Mouse (Mus musculus) 416B (cell line): ENCODE results near the gene Vmn1r175.
"Not testable (repeated sequence)": the region's sequence is repeated elsewhere in the genome, so short reads cannot be mapped to it uniquely, and the experiment has no call there.

Source experiments
- DNase-seq: peaks from one replicate; pipeline ENCODE4 v3.0.0; 2011; ENCODE audit warnings: low read depth

The Vmn1r175 gene

DNA sequence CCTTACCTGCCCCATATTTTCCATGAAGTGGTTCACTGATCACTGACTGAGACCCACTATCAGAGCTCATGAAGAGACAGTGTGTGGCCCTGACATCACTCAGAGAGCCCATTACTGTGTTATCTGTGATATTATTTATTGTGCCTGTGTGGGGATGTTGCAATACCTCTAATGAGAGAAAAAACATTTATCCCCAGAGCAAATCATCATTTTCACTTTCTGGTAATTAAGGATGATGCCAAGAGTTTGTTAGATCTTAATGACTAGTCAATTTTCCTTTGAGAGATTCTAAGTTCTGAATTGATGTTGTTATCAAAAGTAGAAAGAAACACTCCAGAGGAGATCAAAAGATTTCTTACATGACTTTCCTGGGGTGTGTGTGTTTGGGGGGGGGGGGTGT lies at the start of gene Vmn1r175:
Gene Vmn1r175 (minus strand): TSS at position 101 of the 400 bp plus-strand sequence.
- DNase-seq: not testable (repeated sequence)

DNA sequence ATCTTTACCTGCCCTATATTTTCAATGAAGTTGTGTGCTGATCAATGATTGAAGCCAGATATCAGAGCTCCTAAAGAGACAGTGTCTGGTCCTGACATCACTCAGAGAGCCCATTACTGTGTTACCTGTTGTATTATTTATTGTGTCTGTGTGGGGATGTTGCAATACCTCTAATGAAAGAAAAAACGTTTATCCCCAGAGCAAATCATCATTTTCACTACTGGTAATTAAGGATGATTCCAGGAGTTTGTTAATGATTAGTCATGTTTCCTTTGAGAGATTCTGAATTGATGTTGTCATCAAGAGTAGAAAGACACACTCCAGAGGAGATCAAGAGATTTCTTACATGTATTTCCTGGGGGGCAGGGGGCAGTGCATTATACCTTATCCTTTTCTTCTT lies 26.8 kb upstream of the Vmn1r175 start, which contains the start of gene Vmn1r176:
Gene Vmn1r176 (minus strand): TSS at position 101 of the 400 bp plus-strand sequence.
- DNase-seq: not testable (repeated sequence)

DNA sequence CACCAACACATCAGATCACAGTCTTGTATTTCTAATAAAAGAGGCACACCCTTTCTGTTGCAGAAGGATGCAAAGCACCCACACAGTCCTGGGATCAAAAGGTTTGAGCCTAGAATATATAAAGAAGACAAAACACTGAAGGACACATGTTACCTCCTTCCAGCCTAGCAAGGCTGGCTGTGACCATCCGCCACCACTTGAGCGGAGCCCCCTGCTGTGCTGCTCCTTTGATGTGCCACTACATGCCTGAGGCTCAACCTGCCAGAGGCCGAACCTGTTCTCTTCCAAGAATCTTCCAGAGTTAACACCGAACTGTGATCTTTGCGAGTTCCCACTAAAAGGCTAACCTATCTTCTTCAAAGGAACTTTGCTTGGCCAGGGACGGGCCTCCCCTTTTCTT lies 25.9 kb downstream of the Vmn1r175 start:
- DNase-seq: no peak
